Mouse (Mus musculus) brain, adult 2 months (tissue): ENCODE data around the gene Amotl2.
A peak's percentile ranks its signal among the peaks of the same experiment; 100 is the strongest.

Experiments
- DNase-seq: peaks from one replicate; pipeline ENCODE4 v3.0.0; 2011; ENCODE audit warnings: low read depth, low spot score

Gene Amotl2

DNA sequence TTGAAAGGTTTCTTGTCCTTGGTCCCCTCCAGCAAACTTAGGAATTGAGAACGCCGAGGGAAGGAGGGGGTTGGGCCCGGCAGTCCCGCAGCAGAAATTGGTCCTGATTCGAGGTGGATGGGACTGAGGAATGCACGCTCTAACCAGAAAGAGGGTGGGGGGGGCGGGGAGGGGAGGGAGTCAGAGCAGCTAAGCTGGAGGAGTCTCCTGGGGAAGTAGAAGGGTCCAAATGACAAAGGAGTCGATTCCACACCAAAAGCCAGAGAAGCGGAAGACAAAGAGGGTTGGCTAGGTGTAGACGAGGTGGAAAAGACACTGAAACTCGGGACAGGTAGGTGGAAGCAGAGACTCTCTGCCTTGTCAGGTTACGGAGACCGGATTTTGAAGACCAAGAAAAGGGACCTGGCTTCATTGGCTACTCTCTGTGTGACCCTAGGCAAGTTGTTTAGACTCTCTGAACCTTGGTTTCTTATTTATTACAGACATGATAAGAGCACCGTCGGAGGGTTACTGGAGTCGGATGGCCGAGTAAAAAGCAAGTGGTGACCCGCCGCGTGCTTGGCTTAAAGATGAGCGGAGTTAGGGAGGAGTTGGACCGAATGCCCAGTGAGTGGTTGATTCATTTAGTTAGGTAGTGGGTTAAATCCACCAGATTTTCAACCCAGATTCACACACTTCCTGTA, at the start of gene Amotl2:
Gene Amotl2 (plus strand): TSS at position 192 of the 683 bp plus-strand sequence.
- DNase-seq: no peak

GRCm38 (mm10) chr9:102668115-102668514, 48.4 kb upstream of the Amotl2 start:
- DNase-seq: no peak

DNA sequence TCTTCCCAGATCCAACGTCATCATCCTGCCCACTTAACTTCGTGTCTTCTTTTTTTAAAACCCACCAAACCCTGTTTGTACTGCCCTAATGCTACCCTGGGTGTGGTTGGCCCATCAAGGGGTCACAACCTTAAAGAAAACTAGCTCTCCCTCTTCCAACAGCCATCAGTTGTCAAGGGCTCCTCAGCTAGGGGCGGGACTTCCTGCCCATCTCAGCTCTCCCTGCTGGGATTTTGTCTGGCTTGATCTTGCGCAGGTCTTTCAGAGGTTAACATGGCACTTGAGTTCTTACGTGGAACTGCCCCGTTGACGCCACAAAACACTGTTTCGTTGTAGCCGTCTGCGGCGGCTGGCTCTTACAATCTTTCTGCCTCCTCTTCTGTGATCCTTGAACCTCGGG, 47.6 kb upstream of the Amotl2 start:
- DNase-seq: no peak

GRCm38 (mm10) chr9:102673381-102673780, 43.1 kb upstream of the Amotl2 start:
- no peak for DNase-seq

- DNase-seq: no peak
Observed at GRCm38 (mm10) chr9:102675922-102676321, 40.5 kb upstream of the Amotl2 start.

GRCm38 (mm10) chr9:102681470-102681869, 35.0 kb upstream of the Amotl2 start:
- DNase-seq: no peak

DNA sequence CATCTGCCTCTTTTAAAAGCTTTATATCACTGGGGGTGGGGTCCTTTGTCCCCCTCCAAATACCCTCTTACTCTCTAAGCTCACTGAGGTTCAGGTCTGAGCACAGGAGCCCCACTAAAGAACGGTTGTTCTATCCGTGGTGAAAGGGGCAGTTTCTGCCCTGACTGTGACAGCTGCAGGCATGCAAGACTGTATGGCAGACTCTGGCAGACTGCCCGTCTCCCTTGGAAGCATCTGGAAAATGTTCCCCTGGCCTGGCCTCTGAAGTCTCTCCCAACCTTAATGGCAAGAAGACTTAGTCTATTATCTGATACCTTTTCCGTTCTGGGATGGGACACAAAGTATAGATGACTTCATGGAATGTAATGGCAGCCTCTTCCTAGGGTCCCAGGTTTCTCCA, 28.5 kb upstream of the Amotl2 start:
- peak; percentile 27 for DNase-seq

DNA sequence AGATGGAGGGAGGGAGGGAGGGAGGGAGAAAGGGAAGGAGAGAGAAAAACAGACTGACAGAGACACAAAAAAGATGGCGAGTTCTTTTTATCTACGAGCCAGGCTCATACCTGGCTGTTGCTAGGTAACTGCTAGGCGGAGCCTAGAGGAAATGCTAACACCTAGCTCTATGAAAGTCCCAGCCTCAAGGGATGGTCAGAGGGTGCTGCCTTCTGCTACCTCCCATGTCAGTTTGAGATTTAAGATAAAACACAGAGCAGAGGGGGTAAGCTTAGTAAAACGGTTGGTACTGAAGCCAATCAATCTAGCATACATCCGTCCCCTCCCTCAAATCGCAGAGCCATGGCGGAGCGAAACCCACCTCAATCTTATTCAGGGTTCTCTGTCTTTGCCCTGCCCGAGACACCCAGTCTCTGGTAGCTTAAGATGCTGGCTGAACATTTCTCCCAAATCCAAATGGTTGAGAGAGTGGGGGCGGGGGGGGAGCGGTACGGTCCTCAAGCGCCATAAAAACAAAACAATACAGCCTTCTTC, 27.0 kb upstream of the Amotl2 start:
- peak; percentile 60 for DNase-seq

DNA sequence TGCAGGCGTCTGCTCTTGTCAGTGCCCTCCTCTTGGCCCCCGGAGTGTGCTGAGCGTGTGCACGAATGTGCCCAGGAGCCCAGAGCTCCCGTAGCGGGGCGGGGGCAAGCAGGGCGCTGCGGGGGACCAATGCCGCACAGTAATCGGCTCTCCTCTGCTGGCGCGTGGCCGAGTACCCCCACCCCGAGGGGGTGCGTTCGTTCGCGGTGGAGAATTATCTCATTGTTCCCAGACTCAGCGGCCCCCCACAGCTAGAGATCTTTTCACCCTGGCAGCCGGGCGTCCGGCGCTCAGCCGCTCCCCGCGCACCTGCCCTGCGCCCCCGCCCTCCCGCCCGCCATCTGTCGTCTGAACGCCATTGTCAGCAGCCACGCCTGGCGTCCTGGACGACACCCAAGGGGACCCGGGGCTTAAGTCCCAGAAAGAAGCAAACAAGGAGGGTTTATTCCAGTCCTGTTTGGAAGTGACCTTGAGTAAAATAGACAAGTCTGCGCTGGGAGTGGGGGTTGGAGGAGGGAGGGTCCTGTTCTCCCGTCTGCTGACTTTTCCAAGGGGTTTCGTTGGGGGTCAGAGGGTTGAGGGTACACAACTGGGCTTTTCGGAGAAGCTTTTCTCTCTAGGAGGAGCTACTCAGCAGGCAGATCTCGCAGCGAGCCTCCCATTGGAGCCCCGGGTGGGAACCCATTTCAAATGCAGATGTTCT, 26.4 kb upstream of the Amotl2 start:
- peak; percentile 80 for DNase-seq

GRCm38 (mm10) chr9:102690891-102691290, 25.6 kb upstream of the Amotl2 start:
- DNase-seq: peak; percentile 24

- no peak for DNase-seq
Observed at GRCm38 (mm10) chr9:102692564-102693475, 23.7 kb upstream of the Amotl2 start.

- no peak for DNase-seq
Observed at GRCm38 (mm10) chr9:102701042-102701441, 15.4 kb upstream of the Amotl2 start.

GRCm38 (mm10) chr9:102709504-102710135, 6.9 kb upstream of the Amotl2 start:
- DNase-seq: no peak

DNA sequence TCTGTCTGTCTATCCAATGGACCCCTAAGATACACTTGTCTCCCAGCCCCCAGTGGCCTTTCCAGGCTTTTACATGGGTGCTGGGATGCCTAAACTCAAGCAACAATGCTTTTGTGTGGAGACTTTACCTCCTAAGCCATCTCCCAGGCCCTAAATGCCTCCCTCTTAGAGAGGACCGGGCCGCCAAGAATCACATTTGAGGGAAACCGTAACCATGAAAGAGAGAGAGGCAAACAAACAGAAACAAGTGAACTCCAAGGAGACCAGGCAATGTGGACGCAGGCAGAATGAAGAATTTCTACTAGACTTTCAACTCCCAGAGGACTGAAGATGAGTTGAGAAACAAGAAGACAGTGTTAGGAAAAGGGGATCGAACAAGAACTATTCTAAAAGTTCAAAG, 6.0 kb upstream of the Amotl2 start:
- no peak for DNase-seq

DNA sequence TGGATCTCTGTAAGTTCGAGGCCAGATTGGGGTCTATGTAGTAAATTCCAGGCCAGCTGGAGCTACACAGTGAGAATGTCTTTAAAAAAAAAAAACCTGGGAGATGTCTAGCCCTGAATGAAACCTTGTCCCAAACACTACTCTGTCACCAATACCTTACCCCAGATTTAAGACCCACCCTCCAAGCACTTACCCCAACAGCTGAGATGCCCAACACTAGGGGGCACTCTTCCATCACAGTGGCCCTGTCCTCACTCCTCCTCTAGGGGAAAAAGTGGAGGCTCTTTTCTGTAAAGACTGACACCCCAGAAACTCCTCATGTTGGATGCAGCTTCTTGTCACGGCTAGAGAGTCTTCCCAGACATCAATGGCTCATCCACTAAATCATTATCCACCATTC, 2.7 kb upstream of the Amotl2 start:
- peak; percentile 67 for DNase-seq

- DNase-seq: peak; percentile 58
Observed at GRCm38 (mm10) chr9:102714893-102715505, 1.5 kb upstream of the Amotl2 start.

- no peak for DNase-seq
Observed at GRCm38 (mm10) chr9:102715506-102715900, 969 bp upstream of the Amotl2 start.

- peak; percentile 94 for DNase-seq
Observed at GRCm38 (mm10) chr9:102717164-102717885, 853 bp downstream of the Amotl2 start.

DNA sequence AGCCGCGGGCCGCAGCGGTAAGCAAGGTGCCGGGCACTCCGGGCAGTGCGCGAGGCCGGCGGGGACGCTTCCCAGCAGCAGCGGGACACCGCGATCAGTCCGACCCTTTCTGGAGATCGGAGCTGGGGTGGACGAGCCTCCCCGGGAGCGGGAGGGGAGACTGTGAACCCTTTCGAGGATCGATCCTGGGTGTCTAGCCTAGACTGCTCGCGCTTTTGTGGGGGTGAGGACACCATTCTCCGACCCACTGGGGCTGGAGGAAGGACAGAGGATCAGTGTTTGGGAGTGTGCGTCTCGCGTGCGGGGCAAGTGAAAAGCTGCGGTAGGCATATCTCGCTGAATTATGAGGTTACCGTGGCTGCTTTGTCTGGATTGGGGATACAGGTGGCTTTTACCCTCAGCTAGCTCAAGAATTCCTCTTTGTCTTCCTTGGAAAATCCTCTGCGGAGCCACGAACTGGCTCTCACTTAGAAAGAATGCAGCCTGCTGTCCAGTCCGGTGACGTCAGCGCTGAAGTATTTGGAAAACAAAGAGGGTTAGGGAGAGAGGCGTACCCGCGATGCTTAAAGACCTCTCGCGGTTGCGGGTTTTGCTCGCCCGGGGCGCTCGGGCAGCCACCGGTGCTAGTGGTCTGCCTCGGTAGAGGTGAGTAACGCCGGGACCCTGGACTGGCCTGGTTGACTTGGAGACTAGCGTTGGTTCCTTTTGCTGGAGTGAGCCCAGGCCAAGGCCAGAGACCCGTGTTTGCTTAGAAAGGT, 1.6 kb downstream of the Amotl2 start:
- DNase-seq: peak; percentile 90

- peak; percentile 57 for DNase-seq
Observed at GRCm38 (mm10) chr9:102718676-102719075, 2.2 kb downstream of the Amotl2 start.
